21 mouse cellular contexts compared by ENCODE assay signal in the genomic region with DNA sequence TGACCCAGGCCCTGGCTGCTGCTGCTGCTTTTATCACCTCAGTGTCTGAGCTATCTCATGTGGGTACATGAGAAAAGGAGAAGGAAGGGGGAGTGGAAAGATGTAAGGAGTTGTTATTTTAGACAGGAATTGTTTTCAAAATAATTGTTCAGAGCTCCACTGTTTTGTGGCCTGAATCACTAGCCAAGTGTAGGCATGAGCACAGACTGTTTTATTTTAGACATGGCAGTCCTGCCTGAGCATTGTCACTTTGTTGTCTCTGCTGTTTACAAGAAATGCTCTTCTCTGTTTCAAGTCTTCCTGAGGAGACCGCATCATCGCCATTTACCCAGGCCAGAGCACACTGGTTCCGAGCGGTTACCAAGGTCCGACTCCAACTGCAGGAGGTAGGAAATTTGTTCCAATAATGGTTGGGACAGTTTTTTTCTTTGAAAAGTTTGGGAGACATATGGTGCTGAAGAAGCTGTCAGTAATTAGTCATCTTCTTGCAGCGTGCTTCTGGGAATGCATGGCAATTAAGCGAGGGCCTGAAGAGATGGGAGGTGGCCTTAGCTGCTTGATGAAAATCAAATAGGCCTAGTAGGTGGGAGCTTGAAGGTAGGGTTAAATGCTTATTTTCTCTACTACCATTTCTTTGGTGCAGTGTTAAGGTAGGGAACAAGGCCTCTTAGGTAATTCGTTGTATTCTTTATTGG.
"Had no signal": no experiment of that assay in that cellular context is flagged by ENCODE, and none has a peak within 500 bp of the region (broad histone marks: within the 10 kb centered on the region; RNA-seq: fewer than 3 reads in every experiment).

No protein-coding gene starts in this region.

- H3K4me1 ChIP-seq: limb, embryonic 15.5 days; midbrain, embryonic 13.5 days; neural tube, embryonic 13.5 days had no signal

- H3K27ac ChIP-seq: kidney, postnatal 0 days; limb, embryonic 12.5 days; limb, embryonic 15.5 days; liver, embryonic 14.5 days; midbrain, embryonic 10.5 days; midbrain, embryonic 13.5 days; neural tube, embryonic 13.5 days; stomach, postnatal 0 days had no signal

- H3K9ac ChIP-seq: limb, embryonic 12.5 days; limb, embryonic 15.5 days; liver, embryonic 14.5 days; liver, postnatal 0 days; lung, embryonic 14.5 days; midbrain, embryonic 13.5 days; neural tube, embryonic 13.5 days had no signal

- DNase-seq: kidney, postnatal 25 days; liver, postnatal 0 days; lung, embryonic 14.5 days; lung, postnatal 10 days; lung, postnatal 36 days; retina, postnatal 1 day; right cerebral cortex, postnatal 14 days; thymus, postnatal 25 days had no signal

- H3K4me2 ChIP-seq: limb, embryonic 12.5 days; limb, embryonic 15.5 days; liver, embryonic 11.5 days; lung, embryonic 14.5 days; midbrain, embryonic 13.5 days; neural tube, embryonic 13.5 days had no signal

- H3K4me3 ChIP-seq: limb, embryonic 12.5 days; limb, embryonic 15.5 days; megakaryocyte, embryonic 14.5 days; midbrain, embryonic 10.5 days; midbrain, embryonic 13.5 days; myocyte; neural tube, embryonic 13.5 days had no signal

- ATAC-seq: intestine, postnatal 0 days; liver, postnatal 0 days; midbrain, embryonic 13.5 days; midbrain, embryonic 16.5 days had no signal

- H3K27me3 ChIP-seq: limb, embryonic 12.5 days; limb, embryonic 15.5 days; midbrain, embryonic 13.5 days; neural tube, embryonic 13.5 days had no signal

- H3K36me3 ChIP-seq: limb, embryonic 12.5 days; limb, embryonic 15.5 days had no signal

- H3K9me3 ChIP-seq: limb, embryonic 12.5 days; limb, embryonic 15.5 days; megakaryocyte, embryonic 14.5 days; midbrain, embryonic 10.5 days; midbrain, embryonic 13.5 days; neural tube, embryonic 13.5 days had no signal
